24 mouse cellular contexts compared by ENCODE assay signal in genomic region chr16:63517636-63518035, GRCm38 (mm10).
DNase-seq lines count a peak whose midpoint lies in the region; ATAC-seq and TF ChIP-seq lines count a peak whose summit lies in the region.
"Had no signal": no experiment of that assay in that cellular context is flagged by ENCODE, and none has a peak within 500 bp of the region (broad histone marks: within the 10 kb centered on the region; RNA-seq: fewer than 3 reads in every experiment).

No protein-coding gene starts in this region.

- DNase-seq in kidney, adult 8-10 months, result no peak
- DNase-seq in kidney, postnatal 36 days, result no peak
- peak; percentile 10 for DNase-seq in lung, embryonic 14.5 days
- no peak for DNase-seq in lung, postnatal 10 days
- DNase-seq: adrenal gland, adult 8-10 months; adrenal gland, postnatal 14 days; adrenal gland, postnatal 36 days; B cell, adult 2 months; cerebellum, adult 11-12 months; cerebellum, adult 2 months; cerebellum, adult 9-10 months; cerebellum, postnatal 10 days; cerebellum, postnatal 25 days had no signal

- WGBS in kidney, embryonic 14.5 days, result 77% methylated on average over 1 of the region's 1 CpGs
- WGBS in kidney, embryonic 16.5 days, result 80% methylated on average over 1 of the region's 1 CpGs
- WGBS in lung, embryonic 14.5 days, result 67% methylated on average over 1 of the region's 1 CpGs

- ATAC-seq in kidney, embryonic 14.5 days (ENCODE audit: low FRiP score, low TSS enrichment), result peak; percentile 57; the same call in 1 of the 2 replicates
- peak; percentile 71 for ATAC-seq in kidney, embryonic 16.5 days (ENCODE audit: low FRiP score, low TSS enrichment)
- no peak for ATAC-seq in lung, embryonic 14.5 days (ENCODE audit: insufficient read depth)
- ATAC-seq: activated CD4-positive, CD25-positive, alpha-beta regulatory T cell, adult 4 months; CD4-positive, CD25-positive, alpha-beta regulatory T cell, adult 4 months; forebrain, embryonic 13.5 days; forebrain, embryonic 15.5 days; Patski had no signal

- H3K4me1 ChIP-seq in kidney, embryonic 14.5 days (ENCODE audit: control insufficient read depth, insufficient read depth, low read length), result no peaks in the 10 kb centered on the region
- H3K4me1 ChIP-seq in kidney, embryonic 16.5 days (ENCODE audit: insufficient read depth, low read length), result no peaks in the 10 kb centered on the region
- no peaks in the 10 kb centered on the region for H3K4me1 ChIP-seq in lung, embryonic 14.5 days (ENCODE audit: insufficient read depth)
- H3K4me1 ChIP-seq: embryonic facial prominence, embryonic 10.5 days; embryonic facial prominence, embryonic 12.5 days; forebrain, embryonic 13.5 days; forebrain, embryonic 15.5 days had no signal

- no peak overlapping the region for H3K27ac ChIP-seq in kidney, embryonic 14.5 days (ENCODE audit: low read depth, low read length)
- H3K27ac ChIP-seq in kidney, embryonic 16.5 days (ENCODE audit: low read length), result no peak overlapping the region
- no peak overlapping the region for H3K27ac ChIP-seq in lung, embryonic 14.5 days (ENCODE audit: low read depth)
- H3K27ac ChIP-seq: embryonic facial prominence, embryonic 10.5 days; embryonic facial prominence, embryonic 12.5 days; forebrain, embryonic 13.5 days; forebrain, embryonic 15.5 days had no signal

- no peaks in the 10 kb centered on the region for H3K27me3 ChIP-seq in kidney, embryonic 14.5 days (ENCODE audit: control insufficient read depth, insufficient read depth, low read length)
- H3K27me3 ChIP-seq in kidney, embryonic 16.5 days (ENCODE audit: insufficient read depth, low read length), result no peaks in the 10 kb centered on the region
- no peaks in the 10 kb centered on the region for H3K27me3 ChIP-seq in lung, embryonic 14.5 days (ENCODE audit: insufficient read depth, low read length)
- H3K27me3 ChIP-seq: CH12.LX; embryonic facial prominence, embryonic 12.5 days; forebrain, embryonic 13.5 days; forebrain, embryonic 15.5 days; Patski had no signal

- H3K4me3 ChIP-seq in kidney, embryonic 14.5 days (ENCODE audit: low read length), result no peak overlapping the region
- no peak overlapping the region for H3K4me3 ChIP-seq in kidney, embryonic 16.5 days (ENCODE audit: low read length)
- H3K4me3 ChIP-seq in lung, embryonic 14.5 days (ENCODE audit: low read depth, low read length), result no peak overlapping the region
- H3K4me3 ChIP-seq: embryonic facial prominence, embryonic 10.5 days; embryonic facial prominence, embryonic 12.5 days; forebrain, embryonic 13.5 days; forebrain, embryonic 15.5 days had no signal

- no peaks in the 10 kb centered on the region for H3K9me3 ChIP-seq in kidney, embryonic 14.5 days (ENCODE audit: control insufficient read depth, low read length)
- H3K9me3 ChIP-seq in kidney, embryonic 16.5 days (ENCODE audit: low read length), result no peaks in the 10 kb centered on the region
- H3K9me3 ChIP-seq in lung, embryonic 14.5 days (ENCODE audit: low read depth, low read length), result no peaks in the 10 kb centered on the region
- H3K9me3 ChIP-seq: embryonic facial prominence, embryonic 10.5 days; embryonic facial prominence, embryonic 12.5 days; forebrain, embryonic 13.5 days; forebrain, embryonic 15.5 days; G1E had no signal

- no peaks in the 10 kb centered on the region for H3K36me3 ChIP-seq in kidney, embryonic 14.5 days (ENCODE audit: control insufficient read depth, insufficient read depth, low read length)
- H3K36me3 ChIP-seq in kidney, embryonic 16.5 days (ENCODE audit: insufficient read depth, low read length), result no peaks in the 10 kb centered on the region
- no peaks in the 10 kb centered on the region for H3K36me3 ChIP-seq in lung, embryonic 14.5 days (ENCODE audit: insufficient read depth)
- H3K36me3 ChIP-seq: embryonic facial prominence, embryonic 10.5 days; embryonic facial prominence, embryonic 12.5 days; forebrain, embryonic 15.5 days; G1E had no signal

- no peak overlapping the region for H3K4me2 ChIP-seq in kidney, embryonic 14.5 days (replicated peaks; ENCODE audit: low read depth, low read length)
- no peak overlapping the region for H3K4me2 ChIP-seq in kidney, embryonic 16.5 days (replicated peaks; ENCODE audit: low read depth, low read length)
- no peak overlapping the region for H3K4me2 ChIP-seq in lung, embryonic 14.5 days
- H3K4me2 ChIP-seq: embryonic facial prominence, embryonic 12.5 days; forebrain, embryonic 13.5 days; forebrain, embryonic 15.5 days had no signal

- no peak overlapping the region for H3K9ac ChIP-seq in kidney, embryonic 14.5 days (ENCODE audit: low read depth, low read length)
- H3K9ac ChIP-seq in kidney, embryonic 16.5 days (replicated peaks; ENCODE audit: low read length), result no peak overlapping the region
- H3K9ac ChIP-seq in lung, embryonic 14.5 days, result no peak overlapping the region
- H3K9ac ChIP-seq: embryonic facial prominence, embryonic 12.5 days; forebrain, embryonic 13.5 days; forebrain, embryonic 15.5 days had no signal

- no peak for TF ChIP-seq CTCF in lung, embryonic 14.5 days (IDR thresholded peaks at IDR 0.05; ENCODE audit: low read depth)
